Comparison of ENCODE assay signal across 8 mouse cellular contexts in the genomic region with DNA sequence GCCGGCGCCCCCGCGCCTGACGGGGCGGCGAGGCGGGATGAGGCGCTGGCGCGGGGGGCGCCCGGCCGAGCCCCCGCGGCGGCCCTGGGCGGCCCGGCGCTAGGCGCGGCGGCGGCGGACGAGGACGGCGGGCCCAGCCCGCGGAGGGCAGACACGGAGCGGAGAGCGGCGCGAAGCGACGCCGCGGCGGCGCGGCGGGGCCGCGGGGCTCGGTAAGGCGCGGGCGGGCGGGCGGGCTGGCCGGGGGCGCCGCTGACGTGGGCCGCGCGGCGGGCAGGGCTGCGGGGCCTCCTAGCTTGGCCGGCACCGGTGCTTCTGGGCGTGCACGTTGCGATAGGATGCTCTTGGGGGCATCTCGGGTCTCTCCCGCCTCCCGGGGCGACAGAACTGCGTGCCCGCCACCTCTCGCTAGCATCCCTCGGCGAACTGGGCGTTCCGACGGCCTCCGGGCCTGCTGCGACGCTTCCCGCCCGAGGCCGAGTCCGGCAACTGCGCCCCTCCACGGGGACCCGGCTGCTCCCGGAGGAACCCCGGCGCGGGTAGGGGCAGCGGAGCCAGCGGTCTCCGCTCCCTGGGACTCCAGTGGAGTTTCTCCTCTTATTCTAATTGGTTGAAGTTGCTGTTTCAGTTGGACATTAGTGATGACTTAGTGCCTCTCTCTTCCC.
A peak's percentile ranks its signal among the peaks of the same experiment; 100 is the strongest.
DNase-seq lines count a peak whose midpoint lies in the region; ATAC-seq and TF ChIP-seq lines count a peak whose summit lies in the region.

No protein-coding gene starts in this region.

- H3K36me3 ChIP-seq in hindbrain, embryonic 15.5 days, result no peaks in the 10 kb centered on the region
- no peaks in the 10 kb centered on the region for H3K36me3 ChIP-seq in limb, embryonic 12.5 days
- H3K36me3 ChIP-seq in midbrain, embryonic 12.5 days, result no peaks in the 10 kb centered on the region
- H3K36me3 ChIP-seq in stomach, embryonic 15.5 days, result no peaks in the 10 kb centered on the region

- TF ChIP-seq CTCF in gastrocnemius, adult 2 months (IDR thresholded peaks at IDR 0.05), result no peak

- peak overlapping the region; percentile 71 for H3K4me2 ChIP-seq in hindbrain, embryonic 15.5 days
- peak overlapping the region; percentile 77 for H3K4me2 ChIP-seq in limb, embryonic 12.5 days
- H3K4me2 ChIP-seq in midbrain, embryonic 12.5 days (replicated peaks), result peak overlapping the region; percentile 63
- H3K4me2 ChIP-seq in stomach, embryonic 15.5 days, result peak overlapping the region; percentile 86

- H3K27me3 ChIP-seq in hindbrain, embryonic 15.5 days, result no peaks in the 10 kb centered on the region
- H3K27me3 ChIP-seq in limb, embryonic 12.5 days, result no peaks in the 10 kb centered on the region
- no peaks in the 10 kb centered on the region for H3K27me3 ChIP-seq in midbrain, embryonic 12.5 days
- H3K27me3 ChIP-seq in stomach, embryonic 15.5 days (replicated peaks), result no peaks in the 10 kb centered on the region

- WGBS in hindbrain, embryonic 15.5 days, result under 1% methylated on average over 49 of the region's 94 CpGs
- WGBS in limb, embryonic 12.5 days, result under 1% methylated on average over 73 of the region's 94 CpGs
- under 1% methylated on average over 55 of the region's 94 CpGs for WGBS in midbrain, embryonic 12.5 days
- WGBS in stomach, embryonic 15.5 days, result under 1% methylated on average over 51 of the region's 94 CpGs

- peak; percentile 14 for DNase-seq in cerebellum, adult 11-12 months
- no peak for DNase-seq in cerebellum, adult 11 months
- DNase-seq in cerebellum, postnatal 14 days, result peak; percentile 35 to 40
- peak; percentile 65 for DNase-seq in gastrocnemius, adult 2 months

- peak overlapping the region; percentile 91 for H3K4me3 ChIP-seq in gastrocnemius, adult 2 months
- peak overlapping the region; percentile 66 for H3K4me3 ChIP-seq in hindbrain, embryonic 15.5 days
- H3K4me3 ChIP-seq in limb, embryonic 12.5 days (replicated peaks), result peak overlapping the region; percentile 84
- H3K4me3 ChIP-seq in midbrain, embryonic 12.5 days, result peak overlapping the region; percentile 84
- peak overlapping the region; percentile 80 for H3K4me3 ChIP-seq in stomach, embryonic 15.5 days (replicated peaks)

- no peaks in the 10 kb centered on the region for H3K9me3 ChIP-seq in hindbrain, embryonic 15.5 days
- no peaks in the 10 kb centered on the region for H3K9me3 ChIP-seq in limb, embryonic 12.5 days
- no peaks in the 10 kb centered on the region for H3K9me3 ChIP-seq in midbrain, embryonic 12.5 days
- H3K9me3 ChIP-seq in stomach, embryonic 15.5 days, result no peaks in the 10 kb centered on the region

- H3K9ac ChIP-seq in hindbrain, embryonic 15.5 days, result peak overlapping the region; percentile 73
- H3K9ac ChIP-seq in limb, embryonic 12.5 days (replicated peaks), result peak overlapping the region; percentile 93
- H3K9ac ChIP-seq in midbrain, embryonic 12.5 days (replicated peaks), result peak overlapping the region; percentile 90
- peak overlapping the region; percentile 86 for H3K9ac ChIP-seq in stomach, embryonic 15.5 days

- intact Hi-C loops in gastrocnemius, adult 2 months (cut with DNase I), result no loop called here

- H3K4me1 ChIP-seq in hindbrain, embryonic 15.5 days (replicated peaks), result peaks cover 34% of the 10 kb centered on the region
- H3K4me1 ChIP-seq in limb, embryonic 12.5 days (replicated peaks), result peaks cover 15% of the 10 kb centered on the region
- peaks cover 15% of the 10 kb centered on the region for H3K4me1 ChIP-seq in midbrain, embryonic 12.5 days
- H3K4me1 ChIP-seq in stomach, embryonic 15.5 days, result peaks cover 10% of the 10 kb centered on the region

- peak overlapping the region; percentile 76 for H3K27ac ChIP-seq in gastrocnemius, adult 2 months
- H3K27ac ChIP-seq in hindbrain, embryonic 15.5 days (replicated peaks), result peak overlapping the region; percentile 90
- 0 out of 2 replicates have a peak overlapping the region, but pooled peaks have one; percentile 69 for H3K27ac ChIP-seq in limb, embryonic 12.5 days
- peak overlapping the region; percentile 86 for H3K27ac ChIP-seq in midbrain, embryonic 12.5 days (replicated peaks)
- H3K27ac ChIP-seq in stomach, embryonic 15.5 days, result peak overlapping the region; percentile 75

- peak; percentile 66 for ATAC-seq in hindbrain, embryonic 15.5 days (ENCODE audit: low FRiP score, low read depth)
- ATAC-seq in limb, embryonic 12.5 days (ENCODE audit: insufficient number of reproducible peaks, insufficient read depth, low FRiP score, low TSS enrichment, low read depth), result peak; percentile 75
- peak; percentile 63 for ATAC-seq in midbrain, embryonic 12.5 days (ENCODE audit: low FRiP score, low read depth)
- ATAC-seq in stomach, embryonic 15.5 days (ENCODE audit: insufficient read depth, low FRiP score, low read depth), result peak; percentile 42
